Mouse (Mus musculus) brain, adult 2 months (tissue): ENCODE results near the gene Add2.
A peak's percentile ranks its signal among the peaks of the same experiment; 100 is the strongest.

Source experiments
- DNase-seq: peaks from one replicate; pipeline ENCODE4 v3.0.0; 2011; ENCODE audit warnings: low read depth, low spot score

Add2 gene

DNA sequence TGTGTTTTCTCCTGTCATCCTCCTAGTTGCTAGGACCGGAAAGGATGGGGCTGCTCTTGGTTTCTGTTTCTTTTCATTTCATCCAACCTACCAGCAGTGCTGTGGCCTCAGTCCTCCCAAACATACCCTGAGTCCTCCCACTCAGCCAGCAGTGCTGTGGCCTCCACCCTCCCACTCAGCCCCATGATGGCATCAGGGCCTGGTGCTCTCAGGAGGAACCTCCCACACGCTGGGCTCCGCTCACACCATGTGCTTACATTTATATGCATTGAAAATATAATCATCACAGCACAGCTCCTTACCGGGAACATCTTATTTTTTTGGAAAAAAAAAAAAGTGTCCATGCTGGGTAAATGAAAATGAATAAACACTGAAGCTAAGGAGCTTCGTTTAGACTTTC is 20.0 kb downstream of the Add2 start:
- peak; percentile 92 for DNase-seq

DNA sequence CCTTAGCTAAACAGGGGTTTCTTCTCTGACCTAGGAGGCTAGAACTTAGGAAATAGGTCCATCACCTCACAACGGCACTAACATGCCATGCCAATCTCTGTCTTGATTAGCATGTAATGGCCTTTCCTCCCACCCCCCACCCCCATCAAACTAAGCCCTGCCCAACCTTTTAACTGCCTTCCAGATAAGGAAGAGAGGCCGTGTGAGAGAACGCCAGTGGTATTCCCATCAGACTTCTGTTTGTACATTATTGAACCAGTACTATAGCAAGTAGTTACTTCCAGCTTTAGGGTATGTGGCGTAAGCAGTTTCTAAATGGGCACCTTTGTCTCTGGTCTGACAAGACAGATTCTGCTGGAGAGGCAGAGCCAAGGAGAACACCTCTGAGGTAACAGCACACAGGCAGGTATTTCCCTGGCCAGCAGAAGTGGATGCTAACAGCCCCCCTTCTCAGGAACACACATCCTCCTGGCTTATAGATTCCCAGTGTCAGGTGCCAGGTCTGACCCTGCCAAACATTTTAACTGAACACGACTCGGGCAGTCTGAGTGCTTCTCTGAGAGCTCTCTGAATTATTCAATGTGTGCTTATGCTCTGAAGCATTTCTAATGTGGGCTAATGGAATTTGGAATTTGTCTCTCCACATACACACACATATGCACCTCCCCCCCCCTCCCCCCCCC is 22.2 kb downstream of the Add2 start:
- DNase-seq, result no peak

DNA sequence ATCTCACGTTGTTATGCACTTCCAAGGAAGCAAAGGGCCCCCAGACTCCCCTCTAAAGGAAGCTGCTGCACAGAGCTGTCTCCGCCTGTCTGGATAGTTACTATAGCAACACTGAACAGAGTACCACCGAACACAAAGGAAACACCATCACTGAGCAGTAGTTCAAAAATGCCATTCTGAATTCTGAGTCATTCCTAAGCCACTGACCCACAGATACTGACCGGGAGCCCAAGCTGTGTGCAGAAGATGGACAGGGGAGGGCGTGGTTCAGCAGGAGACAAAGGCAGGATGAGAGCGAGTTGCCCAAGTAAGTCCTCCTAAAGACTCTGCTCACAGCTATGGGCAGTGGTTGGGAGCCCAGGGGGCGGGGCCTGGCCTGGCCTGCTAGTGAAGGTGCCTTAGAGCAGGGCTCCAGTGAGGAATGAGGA is 23.6 kb downstream of the Add2 start:
- DNase-seq, result peak; percentile 47

DNA sequence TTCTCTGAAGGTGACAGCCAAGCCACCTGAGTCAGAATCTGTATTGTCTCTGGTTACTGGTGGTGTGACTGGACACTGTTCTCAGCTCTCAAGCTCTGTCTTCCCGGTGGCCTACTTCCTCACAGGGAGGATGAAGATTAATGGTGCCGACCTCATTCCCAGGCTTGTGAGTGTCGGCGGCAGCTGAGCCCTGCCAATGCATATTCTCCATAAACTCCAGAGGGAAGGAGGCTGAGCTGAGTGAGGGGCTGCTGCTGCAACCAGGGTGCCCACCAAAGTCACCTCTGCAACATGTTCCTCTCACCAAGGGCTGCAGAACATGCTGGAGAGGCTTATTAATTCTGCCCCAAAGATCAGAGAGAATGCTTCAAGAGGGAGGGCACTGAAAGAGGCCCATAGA is 24.1 kb downstream of the Add2 start:
- no peak for DNase-seq

DNA sequence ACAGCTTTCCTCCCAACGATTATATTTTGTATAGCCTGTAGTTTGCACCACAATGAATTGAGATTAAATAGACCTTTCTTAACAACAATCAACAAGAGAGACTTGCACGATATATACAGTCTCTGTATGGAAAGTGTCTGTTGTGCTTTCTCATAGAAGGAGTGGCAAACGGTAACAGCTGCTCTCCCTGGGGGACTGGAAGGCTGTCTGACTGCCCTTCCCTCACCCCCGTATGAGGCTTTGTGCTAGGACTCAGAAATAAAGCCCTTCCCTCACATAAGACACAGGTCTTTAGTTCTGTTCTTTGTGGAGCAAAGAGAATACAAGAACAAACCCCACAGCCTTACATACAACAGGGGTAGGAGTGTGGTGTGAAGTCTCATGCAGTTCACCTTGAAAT is 24.6 kb downstream of the Add2 start:
- DNase-seq, result no peak

DNA sequence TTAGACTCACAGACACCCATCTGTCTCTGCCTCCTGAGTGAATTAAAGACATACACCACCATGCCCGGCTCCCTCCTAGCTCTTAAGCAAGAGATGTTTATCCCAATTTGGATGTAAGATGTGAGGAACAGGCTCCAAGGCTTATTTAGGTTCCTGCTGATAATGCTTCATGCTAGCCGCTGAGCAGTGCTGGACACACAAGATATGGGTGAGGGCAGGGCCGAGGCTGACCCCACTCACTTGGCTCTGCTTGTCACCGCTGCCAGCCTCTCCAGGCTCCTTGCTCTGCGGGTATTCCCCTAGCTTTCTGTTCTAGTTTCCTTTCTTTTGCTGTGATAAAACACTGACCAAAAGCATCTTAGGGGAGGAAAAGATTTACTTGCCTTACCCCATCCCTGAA is 25.1 kb downstream of the Add2 start:
- DNase-seq, result no peak

DNA sequence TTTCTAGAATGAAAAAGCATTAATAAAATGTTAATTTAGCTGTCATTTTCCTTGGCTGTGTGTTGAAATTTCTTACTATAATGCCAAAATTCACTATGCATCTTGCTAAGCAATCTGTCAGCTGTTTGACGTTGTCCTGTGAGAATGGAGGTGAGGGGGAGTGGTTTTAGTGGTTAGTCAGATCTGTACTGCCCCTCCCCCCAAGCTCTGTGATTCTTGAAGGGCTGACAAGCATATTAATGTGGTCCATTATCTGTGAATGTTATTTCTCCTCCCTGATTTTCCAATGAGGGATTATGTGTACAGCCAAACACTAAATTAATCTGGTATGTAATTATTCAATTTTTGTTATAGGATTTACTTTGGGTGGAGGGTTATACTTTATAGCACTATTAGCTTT is 30.0 kb downstream of the Add2 start:
- peak; percentile 48 for DNase-seq

DNA sequence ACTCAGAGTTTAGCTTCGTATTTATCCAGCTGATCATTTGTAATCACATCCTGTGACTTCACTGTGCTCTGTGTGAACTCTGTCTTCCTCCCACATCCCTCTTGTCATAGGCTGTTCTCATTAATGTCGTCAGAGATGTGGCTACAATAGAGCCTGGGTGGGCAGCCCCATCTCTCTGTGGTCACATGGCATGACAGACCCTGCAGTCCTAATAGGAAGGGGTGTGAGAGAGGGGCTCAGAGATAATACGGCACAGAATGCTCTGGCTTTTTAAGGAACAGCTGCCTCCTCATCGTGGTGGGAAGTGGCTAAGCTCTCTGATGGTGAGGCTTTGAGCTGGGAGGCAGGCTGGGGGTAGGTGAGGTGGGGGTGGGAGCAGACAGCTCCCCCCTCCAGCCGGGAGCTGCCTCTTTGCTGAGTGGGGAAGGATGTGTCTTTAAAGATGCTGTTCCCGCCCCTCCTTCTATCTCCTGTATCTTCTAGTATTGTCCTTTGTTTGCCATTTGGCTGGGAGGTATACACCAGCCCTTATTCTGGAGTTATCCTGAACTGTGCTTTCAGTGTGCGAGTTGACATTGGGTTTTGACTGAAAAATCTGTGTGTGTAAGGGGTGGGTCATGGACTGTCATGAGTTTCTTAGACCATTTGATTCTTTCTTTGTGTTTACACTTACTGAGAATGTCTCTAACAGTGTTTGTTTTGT is 30.8 kb downstream of the Add2 start:
- DNase-seq, result peak; percentile 63

DNA sequence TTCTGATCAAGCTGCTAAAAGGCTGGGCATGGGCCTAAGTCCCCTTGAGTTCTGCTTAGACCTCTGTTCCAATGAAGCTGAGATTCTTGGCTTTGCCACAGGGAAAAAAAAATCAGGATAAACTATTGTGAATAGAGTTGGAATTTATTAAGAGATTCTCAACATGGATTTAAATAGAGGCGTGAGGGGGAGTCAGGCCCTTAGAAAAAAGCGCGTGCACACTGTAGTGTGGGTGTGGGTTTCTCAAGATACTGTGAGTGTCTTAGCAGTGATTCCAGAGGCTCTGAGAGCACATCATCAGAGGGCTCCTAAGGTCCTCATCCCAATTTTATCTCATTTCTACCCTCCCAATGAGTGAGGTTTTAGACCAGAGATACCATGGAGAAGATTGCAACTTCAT is 31.7 kb downstream of the Add2 start:
- peak; percentile 80 for DNase-seq

DNA sequence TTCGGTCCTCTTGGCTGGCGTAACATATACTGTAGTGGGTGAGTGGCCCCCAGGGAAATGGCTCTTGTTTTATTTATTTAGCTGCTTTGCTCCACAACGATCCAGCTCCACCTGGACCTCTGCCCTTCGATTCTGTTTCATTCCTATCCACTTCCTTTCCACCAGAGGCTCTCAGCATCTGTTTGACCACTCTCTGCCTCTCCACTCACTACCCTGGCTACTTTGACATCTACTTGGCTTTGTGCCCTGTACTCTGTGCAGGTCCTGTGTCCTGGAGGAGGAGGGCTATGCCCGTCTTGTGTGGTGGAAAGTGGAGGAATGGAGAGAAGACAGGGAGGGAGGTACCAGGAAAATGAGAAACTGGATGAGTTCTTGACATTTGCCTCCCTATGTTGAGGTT is 33.7 kb downstream of the Add2 start:
- DNase-seq, result no peak

DNA sequence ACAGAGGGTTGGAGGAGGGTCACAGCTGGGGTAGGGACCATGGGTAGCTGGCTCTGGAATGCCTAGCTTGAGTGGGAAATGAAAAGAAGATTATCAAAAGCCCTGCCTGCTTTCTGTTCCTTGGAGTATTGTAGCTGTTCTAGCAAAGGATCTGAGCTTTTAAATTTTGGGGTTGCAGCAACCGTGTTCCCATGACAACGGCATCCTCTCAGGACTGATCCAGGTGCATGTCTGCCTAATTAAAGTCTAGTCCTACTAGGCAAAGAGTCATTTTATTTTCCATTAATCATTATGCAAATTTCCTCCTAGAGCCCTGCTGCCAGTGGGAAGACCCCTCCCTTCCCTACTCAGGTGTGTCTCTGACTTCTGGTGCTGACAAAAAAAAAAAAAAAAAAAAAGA is 34.2 kb downstream of the Add2 start:
- peak; percentile 79 for DNase-seq

DNA sequence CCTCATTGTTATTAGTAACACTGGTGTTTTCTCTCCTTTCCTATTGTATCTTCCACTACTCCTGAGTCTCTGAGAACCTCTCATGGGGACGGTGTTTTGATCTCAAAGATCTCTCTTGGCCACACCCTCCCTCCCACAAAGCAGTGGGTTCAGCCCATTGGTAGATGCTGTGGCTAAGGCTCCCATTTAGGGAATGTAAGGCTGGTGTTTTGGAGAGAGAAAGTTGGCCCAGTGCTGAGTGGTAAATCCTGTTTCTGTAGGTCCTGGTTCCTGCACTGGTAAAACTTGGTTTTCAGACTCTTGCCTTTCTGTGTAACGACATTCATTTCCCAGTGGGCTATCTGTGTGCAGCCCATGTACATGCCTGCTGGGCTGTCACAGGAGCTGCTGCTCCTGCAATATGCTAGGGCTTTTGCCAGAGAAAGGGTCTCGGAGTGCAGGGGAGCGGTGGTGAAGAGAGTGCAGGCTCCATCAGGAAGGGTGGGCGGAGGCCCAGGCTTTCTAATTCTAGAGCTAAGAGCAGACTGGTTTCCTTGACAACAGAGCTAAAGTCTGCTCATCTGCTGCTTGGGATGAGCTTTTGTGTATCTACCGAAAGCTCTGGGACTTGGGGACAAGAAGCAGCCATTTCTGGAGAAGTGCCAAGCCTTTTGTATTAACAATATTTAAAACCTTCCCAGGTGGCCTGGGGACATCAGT is 36.0 kb downstream of the Add2 start:
- DNase-seq, result peak; percentile 96

DNA sequence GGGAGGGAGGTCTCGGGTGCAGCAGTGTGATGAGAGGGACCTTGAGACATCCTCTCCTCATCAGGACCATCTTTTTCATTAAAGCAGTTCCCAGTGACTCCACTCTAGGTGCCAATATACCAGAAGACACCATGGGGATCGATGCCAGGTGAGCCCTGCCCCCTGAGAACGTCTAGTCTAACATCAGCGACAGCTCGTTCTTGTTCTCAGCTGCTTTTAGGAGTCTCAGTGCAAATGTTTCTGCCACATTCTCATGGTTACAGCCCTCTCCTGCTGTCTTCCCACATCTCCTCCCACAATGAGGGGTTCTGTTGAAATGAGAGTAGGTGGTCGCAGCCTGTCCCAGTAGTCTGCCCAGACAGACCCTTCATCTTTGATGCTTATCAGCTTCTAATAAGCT is 38.2 kb downstream of the Add2 start:
- DNase-seq, result peak; percentile 45

DNA sequence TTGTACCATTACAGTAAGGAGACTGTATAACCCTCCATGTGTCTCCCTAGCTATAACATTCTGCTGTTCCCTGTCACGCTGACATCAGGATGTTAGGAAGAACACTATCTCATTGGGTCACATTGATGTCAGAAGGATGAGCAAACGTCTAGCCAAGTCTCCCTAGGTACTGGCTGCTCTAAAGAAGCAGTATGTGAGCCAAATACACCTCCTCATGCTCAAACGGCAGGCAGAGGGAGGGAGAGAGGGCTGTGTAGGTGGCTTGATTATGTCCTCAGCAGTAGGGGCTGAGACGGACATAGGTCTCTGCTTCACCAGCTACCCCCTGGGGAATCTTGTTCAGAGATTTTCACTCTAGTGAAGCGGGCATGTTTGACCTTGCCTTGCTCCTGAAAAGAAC is 38.7 kb downstream of the Add2 start:
- DNase-seq, result peak; percentile 87

DNA sequence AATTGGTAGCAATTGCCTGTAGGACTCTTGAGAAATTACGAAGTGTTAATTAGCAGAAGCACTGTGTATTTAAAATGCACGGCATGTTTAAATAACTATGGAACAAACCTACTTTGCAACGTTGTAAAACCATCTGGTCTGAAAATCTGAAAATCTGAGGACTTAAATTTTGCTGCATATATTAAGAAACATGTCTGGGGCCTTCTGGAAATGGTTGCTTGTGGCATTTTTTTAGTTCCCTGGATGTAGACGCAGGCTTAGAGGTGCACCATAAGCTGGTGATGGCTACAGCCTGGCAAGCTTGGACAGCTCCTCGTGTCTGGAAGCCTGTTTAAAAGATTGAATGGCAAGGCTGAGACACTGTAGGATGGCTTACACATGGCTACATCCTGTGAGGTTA is 40.5 kb downstream of the Add2 start:
- DNase-seq, result peak; percentile 74

DNA sequence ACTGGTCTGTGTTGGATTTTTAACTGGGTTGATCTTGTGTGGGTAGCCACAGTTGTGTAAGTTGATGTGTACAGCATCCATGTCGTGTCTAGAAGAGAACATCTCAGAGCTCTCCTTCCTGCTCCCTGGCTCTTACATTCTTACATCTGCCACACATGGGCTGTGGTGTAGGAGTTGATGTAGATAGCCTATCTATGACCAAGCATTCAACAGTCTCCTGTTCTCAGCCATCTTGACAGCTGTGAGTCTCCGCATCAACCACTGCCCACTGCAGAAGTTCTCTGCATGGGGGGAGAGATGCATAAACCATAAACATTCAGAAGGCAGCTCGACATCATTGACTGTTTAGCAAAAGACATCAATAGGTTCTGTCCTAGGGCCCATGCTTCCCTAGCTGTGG is 41.4 kb downstream of the Add2 start:
- DNase-seq, result no peak

DNA sequence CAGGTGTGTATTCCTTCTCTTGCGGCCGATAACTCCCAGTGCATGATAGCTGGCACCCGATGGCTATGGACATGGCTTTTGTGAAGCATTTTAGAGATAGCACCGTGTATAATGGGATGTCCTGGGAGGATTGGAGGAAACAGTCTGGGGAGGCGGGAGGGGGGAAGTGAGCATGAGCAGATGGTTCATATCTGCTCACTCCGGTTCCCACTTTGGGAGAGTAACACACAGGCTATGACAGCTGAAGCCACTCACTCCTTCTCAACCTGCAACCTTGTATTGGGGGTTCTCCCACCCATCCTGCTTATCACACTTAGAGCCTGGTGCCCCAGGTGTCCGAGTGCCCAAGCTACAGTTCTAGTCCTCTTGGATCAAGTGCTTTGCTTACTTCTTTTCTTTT is 41.8 kb downstream of the Add2 start:
- DNase-seq, result peak; percentile 36

DNA sequence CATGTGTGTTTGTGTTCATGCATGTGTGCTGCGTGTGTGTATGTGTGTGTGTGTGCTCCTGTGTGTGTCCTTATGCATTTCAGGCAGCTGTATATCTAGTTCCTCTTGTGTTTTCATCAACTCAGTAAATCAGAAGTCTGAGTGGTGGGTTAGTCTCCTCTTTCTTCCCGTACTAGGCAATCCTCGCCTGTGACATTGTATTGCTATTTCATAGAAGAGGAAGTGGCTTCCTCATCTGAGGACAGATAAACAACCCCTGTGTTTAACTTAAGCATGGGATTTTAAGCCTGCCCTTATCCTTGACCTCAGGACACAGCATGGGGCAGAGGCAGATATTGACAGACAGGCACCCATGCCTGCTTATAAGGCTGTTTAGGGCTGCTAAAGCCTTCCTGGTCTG is 45.4 kb downstream of the Add2 start:
- DNase-seq, result no peak

DNA sequence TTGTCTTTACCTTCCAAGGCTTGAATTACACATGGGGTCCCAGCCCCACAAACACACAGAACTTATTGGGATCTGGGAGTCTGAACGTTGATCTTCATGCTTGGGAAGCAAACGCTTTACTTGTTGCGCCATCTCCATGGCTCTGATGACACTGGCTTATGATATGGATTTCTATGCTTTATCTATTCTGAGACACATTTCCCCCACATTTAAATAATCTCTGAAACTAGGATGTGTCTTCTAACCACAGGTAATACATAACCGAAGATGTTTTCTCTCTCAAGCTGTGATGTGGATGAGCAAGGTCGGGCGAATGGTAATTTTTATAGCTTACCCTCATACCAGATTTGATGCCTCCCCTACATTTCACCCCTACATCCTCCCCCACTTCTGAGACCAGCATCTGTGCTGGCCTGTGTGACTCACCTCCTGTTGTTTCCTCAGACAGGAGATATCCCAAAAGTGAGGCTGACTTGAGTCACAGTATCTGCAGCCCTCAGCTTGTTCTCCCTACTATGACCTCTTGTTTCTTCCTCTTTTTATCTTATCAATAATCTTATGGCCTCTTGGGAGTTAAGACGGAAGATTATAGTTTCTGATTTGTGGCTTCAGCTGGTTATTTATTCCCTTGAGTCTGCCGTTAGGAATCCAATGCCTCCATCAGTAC is 46.2 kb downstream of the Add2 start:
- DNase-seq, result peak; percentile 82

DNA sequence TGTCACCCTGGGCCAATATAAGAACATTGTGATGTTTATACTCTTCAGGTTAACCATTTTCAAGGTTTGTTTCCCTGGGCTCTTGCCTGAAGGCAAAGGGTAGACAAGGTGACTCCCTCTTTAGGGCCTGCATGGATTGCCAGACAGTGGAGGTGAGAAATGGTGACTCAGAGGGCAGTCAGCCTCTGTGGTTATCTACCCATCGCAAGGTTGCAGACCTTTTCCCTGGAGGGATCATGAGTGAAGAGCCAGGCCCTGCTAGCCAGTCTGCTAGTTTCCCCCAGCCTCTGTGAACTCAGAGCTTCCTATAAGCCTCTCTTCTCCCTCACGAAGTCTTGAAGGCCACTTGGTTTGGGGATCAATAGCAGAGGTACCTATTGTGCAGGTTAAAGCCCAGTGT is 48.0 kb downstream of the Add2 start:
- DNase-seq, result no peak

DNA sequence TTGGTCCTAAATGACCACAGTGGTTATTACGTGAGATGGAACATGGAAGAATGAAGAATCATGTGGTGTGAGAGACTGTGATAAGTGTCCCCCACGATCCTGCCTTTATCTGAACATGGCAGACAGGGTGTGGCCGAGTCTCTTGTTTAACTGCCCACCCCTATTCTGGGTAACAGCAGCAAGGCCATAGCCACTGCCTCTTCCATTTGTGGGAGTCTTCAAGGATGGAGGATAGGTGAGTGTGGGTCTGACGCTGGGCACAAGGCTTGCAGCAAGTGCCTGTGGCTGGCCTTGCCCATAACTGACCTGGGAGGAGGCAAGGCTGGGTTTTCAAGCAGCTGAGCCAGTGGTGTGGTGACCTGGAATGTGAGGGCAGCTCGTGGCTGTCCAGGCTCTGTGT is 49.4 kb downstream of the Add2 start:
- no peak for DNase-seq

DNA sequence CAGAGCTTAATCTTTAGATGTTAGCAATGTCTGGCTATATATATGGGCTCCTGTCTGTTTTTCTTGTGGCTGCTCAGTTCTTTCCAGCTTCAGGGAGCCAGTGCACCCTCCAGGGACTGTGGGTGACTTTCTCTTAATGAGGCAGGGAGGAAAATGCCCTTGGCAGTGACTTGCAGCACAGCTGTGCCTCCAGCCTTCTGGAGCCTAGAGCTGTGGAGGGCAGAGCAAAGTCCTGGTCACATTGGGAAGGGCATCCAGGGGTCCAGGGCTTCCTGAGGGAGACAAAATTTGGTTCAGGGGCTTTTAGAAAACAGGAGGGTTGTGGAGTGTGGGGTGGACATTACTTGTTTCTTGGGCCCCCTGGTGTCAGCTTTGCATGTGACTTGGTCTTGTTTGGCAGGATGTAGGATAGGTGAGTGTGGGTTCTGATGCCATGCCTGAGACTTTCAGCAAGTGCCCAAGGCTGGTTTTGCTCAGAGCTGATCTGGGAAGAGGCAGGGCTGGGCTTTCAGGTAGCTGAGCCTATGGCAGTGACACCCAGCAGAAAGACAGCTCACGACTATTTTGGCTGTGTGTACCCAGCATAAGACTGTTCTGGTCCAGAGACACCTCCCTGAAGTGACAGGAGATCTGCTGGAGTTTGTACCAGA is 50.0 kb downstream of the Add2 start:
- DNase-seq, result no peak
